Mouse (Mus musculus) liver, adult 2 months (tissue): ENCODE measurements at regions not wholly inside any gene's neighbourhood (a gene's known extent, or its start where the extent isn't known, plus 50 kb on each side); places are given as distances from the start of the nearest gene placed in this dataset.

ENCODE experiments used
- CTCF ChIP-seq: fragments of 200-500 bp; IDR thresholded peaks from 2 replicates; pipeline ENCODE4 v1.5.1; 2011; ENCODE audit warnings: low read depth, low read length, control low read depth
- POLR2A ChIP-seq: fragments of 200-500 bp; IDR thresholded peaks from 2 replicates; pipeline ENCODE4 v1.6.1; 2011; ENCODE audit warnings: low read length, control low read depth; ENCODE audit not compliant: insufficient read depth; ENCODE audit errors: extremely low read depth

DNA sequence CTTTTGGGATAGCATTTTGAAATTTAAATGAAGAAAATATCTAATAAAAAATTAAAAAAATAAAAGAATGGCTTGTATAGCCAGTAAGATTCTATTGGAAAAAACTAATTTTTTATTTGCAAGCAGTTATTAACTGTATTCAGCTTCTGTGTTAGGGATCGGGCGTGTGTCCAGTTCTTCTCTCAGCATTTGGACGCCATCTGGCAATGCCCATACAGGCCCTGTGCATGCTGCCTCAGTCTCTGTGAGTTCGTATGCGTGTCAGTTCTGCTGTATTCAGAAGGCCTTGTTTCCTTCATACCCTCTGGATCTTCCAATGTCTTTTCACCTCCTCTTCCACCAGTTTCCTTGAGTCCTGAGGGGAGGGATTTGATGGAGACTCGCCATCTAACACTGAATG, 123.8 kb upstream of the Nabp1 start:
- no peak for TF ChIP-seq CTCF
- TF ChIP-seq POLR2A, result no peak
